Mouse (Mus musculus): ENCODE data around the gene Scrt2. TPM values are rescaled to one million over a fixed set of nuclear protein-coding genes. Genes with fewer than 3 reads are reported as not detected.

Gene Scrt2
- polyA plus RNA-seq, 1 experiment from 2014 or later, result 2.2 TPM

GRCm38 (mm10) chr2:152086451-152086850, 5.1 kb downstream of the Scrt2 start:
- Histone ChIP-seq H3K27me3 (ENCODE audit: low read depth, poor library complexity, severe bottlenecking) (peaks cover 70% of the 10 kb centered on the region), H3K27ac (replicated peaks) (no peak overlapping the region), H3K9me3 (replicated peaks) (no peaks in the 10 kb centered on the region), H3K4me1 (peaks cover 61% of the 10 kb centered on the region), H3K36me3 (no peaks in the 10 kb centered on the region), H3K4me3 (no peak overlapping the region)
- WGBS, result 83% methylated on average over 6 of the region's 6 CpGs
- DNase-seq (ENCODE audit: low spot score), result no peak

GRCm38 (mm10) chr2:152087111-152087510, 5.8 kb downstream of the Scrt2 start:
- peaks cover 72% of the 10 kb centered on the region for H3K27me3 ChIP-seq (ENCODE audit: low read depth, poor library complexity, severe bottlenecking)
- peaks cover 58% of the 10 kb centered on the region for H3K4me1 ChIP-seq
- DNase-seq (ENCODE audit: low spot score), result no peak
- no peak overlapping the region for H3K27ac ChIP-seq (replicated peaks)
- no peaks in the 10 kb centered on the region for H3K36me3 ChIP-seq
- WGBS, result 81% methylated on average over 5 of the region's 5 CpGs
- H3K4me3 ChIP-seq, result no peak overlapping the region
- H3K9me3 ChIP-seq (replicated peaks), result no peaks in the 10 kb centered on the region

GRCm38 (mm10) chr2:152089078-152089477, 7.7 kb downstream of the Scrt2 start:
- WGBS, result 17% methylated on average over 4 of the region's 4 CpGs
- H3K27me3 ChIP-seq (ENCODE audit: low read depth, poor library complexity, severe bottlenecking), result peaks cover 72% of the 10 kb centered on the region
- H3K36me3 ChIP-seq, result peaks cover 5% of the 10 kb centered on the region; the same call in 1 of the 2 replicates
- no peak overlapping the region for H3K27ac ChIP-seq (replicated peaks)
- no peak overlapping the region for H3K4me3 ChIP-seq
- peak; percentile 49 for DNase-seq (ENCODE audit: low spot score)
- no peaks in the 10 kb centered on the region for H3K9me3 ChIP-seq (replicated peaks)
- peaks cover 58% of the 10 kb centered on the region for H3K4me1 ChIP-seq

- H3K4me3 ChIP-seq, result no peak overlapping the region
- H3K9me3 ChIP-seq (replicated peaks), result no peaks in the 10 kb centered on the region
- peaks cover 57% of the 10 kb centered on the region for H3K4me1 ChIP-seq
- 87% methylated on average over 5 of the region's 5 CpGs for WGBS
- no peak for DNase-seq (ENCODE audit: low spot score)
- H3K27me3 ChIP-seq (ENCODE audit: low read depth, poor library complexity, severe bottlenecking), result peaks cover 72% of the 10 kb centered on the region
- peaks cover 5% of the 10 kb centered on the region; the same call in 1 of the 2 replicates for H3K36me3 ChIP-seq
- H3K27ac ChIP-seq (replicated peaks), result no peak overlapping the region
Observed at GRCm38 (mm10) chr2:152089581-152089980, 8.3 kb downstream of the Scrt2 start.

- Histone ChIP-seq H3K27ac (replicated peaks) (no peak overlapping the region), H3K27me3 (ENCODE audit: low read depth, poor library complexity, severe bottlenecking) (peaks cover 74% of the 10 kb centered on the region), H3K9me3 (replicated peaks) (no peaks in the 10 kb centered on the region), H3K36me3 (peaks cover 5% of the 10 kb centered on the region; the same call in 1 of the 2 replicates), H3K4me3 (no peak overlapping the region), H3K4me1 (peaks cover 62% of the 10 kb centered on the region)
- WGBS, result 91% methylated on average over 5 of the region's 5 CpGs
- no peak for DNase-seq (ENCODE audit: low spot score)
Observed at GRCm38 (mm10) chr2:152090486-152090885, 9.2 kb downstream of the Scrt2 start.

DNA sequence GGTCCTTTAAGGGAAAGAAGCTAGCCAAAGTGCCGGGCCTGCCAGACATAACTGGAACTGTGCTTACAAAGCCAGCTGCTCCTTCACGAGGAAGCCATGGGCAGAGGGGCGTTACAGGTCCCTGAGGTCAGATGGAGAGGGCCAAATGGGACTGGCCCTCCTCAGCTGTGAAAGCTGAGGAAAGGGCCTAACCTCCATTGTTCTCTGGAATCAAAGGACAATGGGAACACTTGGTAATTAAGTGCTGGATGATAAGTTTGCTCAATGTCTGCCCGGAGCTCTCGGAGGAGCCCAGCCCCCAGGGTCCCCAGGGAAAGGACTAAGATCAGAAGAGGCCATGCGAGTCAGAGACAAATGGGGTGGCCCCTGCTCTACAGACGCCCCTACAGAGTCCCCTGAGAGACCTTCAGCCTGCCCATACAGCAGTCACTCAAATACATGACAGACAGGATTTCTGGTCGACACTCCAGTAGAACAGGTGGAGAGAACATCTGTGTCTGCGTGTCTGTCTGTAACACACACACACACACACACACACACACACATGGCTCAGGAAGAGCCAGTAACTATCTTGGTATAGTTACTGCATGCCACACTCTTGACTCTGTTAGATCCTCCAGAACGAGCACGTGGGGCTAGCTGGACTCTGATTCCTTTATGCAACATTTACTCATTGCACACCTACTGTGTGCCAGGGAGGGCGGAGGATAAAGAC, 10.2 kb downstream of the Scrt2 start:
- Histone ChIP-seq H3K9me3 (replicated peaks) (no peaks in the 10 kb centered on the region), H3K4me3 (no peak overlapping the region), H3K36me3 (peaks cover 5% of the 10 kb centered on the region; the same call in 1 of the 2 replicates), H3K27ac (replicated peaks) (0 out of 2 replicates have a peak overlapping the region, but pooled peaks have one; percentile 9), H3K27me3 (ENCODE audit: low read depth, poor library complexity, severe bottlenecking) (peaks cover 82% of the 10 kb centered on the region), H3K4me1 (peaks cover 59% of the 10 kb centered on the region)
- WGBS, result 31% methylated on average over 12 of the region's 12 CpGs
- DNase-seq (ENCODE audit: low spot score), result peak; percentile 25

DNA sequence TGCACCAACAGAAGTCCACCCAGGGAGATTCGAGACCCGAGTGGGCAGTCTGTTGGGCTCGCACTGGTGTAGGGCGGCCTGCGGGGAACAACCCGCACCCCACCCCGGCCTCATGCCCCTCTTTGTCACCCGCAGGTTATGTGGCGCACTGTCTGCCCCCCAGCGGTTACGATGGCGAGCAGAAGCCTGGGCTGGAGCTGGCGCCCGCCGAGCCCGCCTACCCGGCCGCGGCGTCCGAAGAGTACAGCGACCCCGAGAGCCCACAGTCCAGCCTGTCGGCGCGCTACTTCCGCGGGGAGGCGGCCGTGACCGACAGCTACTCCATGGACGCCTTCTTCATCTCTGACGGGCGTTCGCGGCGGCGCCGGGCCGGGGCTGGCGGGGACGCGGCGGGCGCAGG, 11.6 kb downstream of the Scrt2 start:
- H3K4me1 ChIP-seq, result peaks cover 48% of the 10 kb centered on the region
- H3K4me3 ChIP-seq, result peak overlapping the region; percentile 47
- peaks cover 5% of the 10 kb centered on the region; the same call in 1 of the 2 replicates for H3K36me3 ChIP-seq
- no peaks in the 10 kb centered on the region for H3K9me3 ChIP-seq (replicated peaks)
- peak; percentile 54 for DNase-seq (ENCODE audit: low spot score)
- H3K27ac ChIP-seq (replicated peaks), result no peak overlapping the region
- WGBS, result 10% methylated on average over 45 of the region's 45 CpGs
- H3K27me3 ChIP-seq (ENCODE audit: low read depth, poor library complexity, severe bottlenecking), result peaks cover 88% of the 10 kb centered on the region

- Histone ChIP-seq H3K9me3 (replicated peaks) (no peaks in the 10 kb centered on the region), H3K4me3 (peak overlapping the region; percentile 47), H3K4me1 (peaks cover 50% of the 10 kb centered on the region), H3K27me3 (ENCODE audit: low read depth, poor library complexity, severe bottlenecking) (peaks cover 85% of the 10 kb centered on the region), H3K36me3 (peaks cover 5% of the 10 kb centered on the region; the same call in 1 of the 2 replicates), H3K27ac (replicated peaks) (peak overlapping the region; percentile 63)
- WGBS, result 6% methylated on average over 60 of the region's 60 CpGs
- peak; percentile 62 for DNase-seq (ENCODE audit: low spot score)
Observed at GRCm38 (mm10) chr2:152093356-152093792, 12.0 kb downstream of the Scrt2 start.

DNA sequence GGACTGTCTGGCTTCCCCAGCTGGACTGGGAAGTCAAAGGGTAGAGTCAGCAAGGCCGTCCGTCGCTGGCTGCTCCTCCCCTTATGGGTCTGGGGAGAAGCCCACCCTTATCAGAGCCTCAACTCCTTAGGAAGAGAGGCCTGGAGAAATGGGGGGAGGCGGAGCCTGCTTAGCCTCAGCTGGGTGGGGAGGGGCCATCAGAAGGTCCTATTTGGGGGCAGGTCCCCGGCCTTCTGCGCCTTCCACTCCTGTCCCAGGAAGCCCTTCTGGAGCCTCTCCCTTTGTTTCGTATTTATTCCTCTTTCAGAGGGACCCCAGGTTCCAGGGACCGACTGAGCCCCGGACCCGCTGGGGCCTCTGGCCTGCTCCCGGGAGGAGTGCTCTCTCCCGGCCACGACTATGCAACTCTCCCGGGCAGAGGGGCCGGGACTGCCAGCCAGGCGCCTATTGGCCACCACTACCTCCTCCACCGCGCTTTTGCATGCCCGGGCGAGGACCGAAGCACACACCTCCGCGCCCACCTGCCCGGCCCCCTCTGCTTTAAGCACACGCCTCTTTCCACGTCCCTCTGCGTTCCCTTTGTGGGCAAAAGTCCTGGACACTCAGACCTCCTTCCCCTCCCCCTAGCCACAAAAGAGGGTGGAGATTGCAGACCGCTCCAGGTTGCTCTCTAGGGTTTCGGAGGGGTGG, 13.7 kb downstream of the Scrt2 start:
- peak overlapping the region; percentile 39 for H3K4me3 ChIP-seq
- DNase-seq (ENCODE audit: low spot score), result peak; percentile 33
- peak overlapping the region; percentile 67; the same call in 1 of the 2 replicates for H3K27ac ChIP-seq (replicated peaks)
- H3K36me3 ChIP-seq, result peaks cover 5% of the 10 kb centered on the region; the same call in 1 of the 2 replicates
- peaks cover 92% of the 10 kb centered on the region for H3K27me3 ChIP-seq (ENCODE audit: low read depth, poor library complexity, severe bottlenecking)
- H3K9me3 ChIP-seq (replicated peaks), result no peaks in the 10 kb centered on the region
- peaks cover 55% of the 10 kb centered on the region for H3K4me1 ChIP-seq
- WGBS, result 4% methylated on average over 29 of the region's 29 CpGs

GRCm38 (mm10) chr2:152096922-152097321, 15.6 kb downstream of the Scrt2 start:
- Histone ChIP-seq H3K4me3 (no peak overlapping the region), H3K27me3 (ENCODE audit: low read depth, poor library complexity, severe bottlenecking) (peaks cover 87% of the 10 kb centered on the region), H3K4me1 (peaks cover 39% of the 10 kb centered on the region), H3K27ac (replicated peaks) (no peak overlapping the region), H3K9me3 (replicated peaks) (no peaks in the 10 kb centered on the region), H3K36me3 (peaks cover 5% of the 10 kb centered on the region; the same call in 1 of the 2 replicates)
- no peak for DNase-seq (ENCODE audit: low spot score)
- 84% methylated on average over 2 of the region's 2 CpGs for WGBS

- Histone ChIP-seq H3K4me3 (no peak overlapping the region), H3K36me3 (peaks cover 5% of the 10 kb centered on the region; the same call in 1 of the 2 replicates), H3K27me3 (ENCODE audit: low read depth, poor library complexity, severe bottlenecking) (peaks cover 85% of the 10 kb centered on the region), H3K27ac (replicated peaks) (no peak overlapping the region), H3K4me1 (peaks cover 39% of the 10 kb centered on the region), H3K9me3 (replicated peaks) (no peaks in the 10 kb centered on the region)
- WGBS, result 83% methylated on average over 11 of the region's 11 CpGs
- DNase-seq (ENCODE audit: low spot score), result no peak
Observed at GRCm38 (mm10) chr2:152097916-152098315, 16.6 kb downstream of the Scrt2 start.

DNA sequence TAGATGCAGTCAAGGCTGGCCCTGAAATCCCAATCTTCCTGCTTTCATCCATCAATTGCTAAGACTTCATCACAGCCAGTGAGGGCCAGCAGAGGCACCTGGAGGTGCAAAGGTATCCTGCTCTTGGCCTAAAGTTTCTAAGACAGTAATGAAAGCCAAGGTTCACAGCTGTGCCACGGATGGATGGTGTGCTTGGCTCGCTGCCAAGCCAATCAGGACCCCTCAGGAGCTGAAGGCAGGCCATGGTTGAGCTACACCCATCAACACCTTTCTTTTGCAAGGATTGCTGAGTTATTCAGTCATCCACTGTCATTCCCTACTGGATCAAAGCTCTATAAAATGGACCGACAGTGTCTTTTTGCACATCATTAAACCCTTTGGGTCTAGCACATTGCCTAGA, 18.2 kb downstream of the Scrt2 start:
- no peak overlapping the region for H3K4me3 ChIP-seq
- 81% methylated on average over 3 of the region's 3 CpGs for WGBS
- H3K4me1 ChIP-seq, result peaks cover 23% of the 10 kb centered on the region
- H3K9me3 ChIP-seq (replicated peaks), result no peaks in the 10 kb centered on the region
- H3K27me3 ChIP-seq (ENCODE audit: low read depth, poor library complexity, severe bottlenecking), result peaks cover 83% of the 10 kb centered on the region
- no peak overlapping the region for H3K27ac ChIP-seq (replicated peaks)
- DNase-seq (ENCODE audit: low spot score), result no peak
- no peaks in the 10 kb centered on the region for H3K36me3 ChIP-seq

DNA sequence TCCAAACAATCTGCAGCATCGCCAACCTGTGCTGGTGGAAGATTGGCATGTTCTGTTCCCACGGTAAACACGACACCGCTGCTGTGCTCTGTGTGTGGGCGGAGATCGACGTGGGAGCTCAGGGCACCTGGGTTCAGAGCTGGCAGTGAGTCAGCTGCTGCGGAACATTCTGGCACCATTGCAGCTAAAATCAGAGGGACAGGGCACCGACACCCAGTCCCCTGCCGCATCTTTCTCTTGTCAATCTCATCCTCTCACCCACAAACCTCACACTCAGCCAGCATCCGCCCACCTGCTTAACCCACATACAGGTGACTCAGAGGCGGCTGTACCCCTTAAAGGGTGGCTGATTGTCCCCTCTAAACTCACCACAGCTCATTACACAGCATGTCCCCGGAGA, 20.4 kb downstream of the Scrt2 start:
- WGBS, result 84% methylated on average over 13 of the region's 13 CpGs
- Histone ChIP-seq H3K27me3 (ENCODE audit: low read depth, poor library complexity, severe bottlenecking) (peaks cover 73% of the 10 kb centered on the region), H3K36me3 (no peaks in the 10 kb centered on the region), H3K4me3 (no peak overlapping the region), H3K9me3 (replicated peaks) (no peaks in the 10 kb centered on the region), H3K4me1 (peaks cover 33% of the 10 kb centered on the region), H3K27ac (replicated peaks) (no peak overlapping the region)
- DNase-seq (ENCODE audit: low spot score), result no peak
